ENCODE assay signal across 15 mouse cellular contexts in genomic region chr4:120223108-120223745, GRCm38 (mm10).
DNase-seq lines count a peak whose midpoint lies in the region; ATAC-seq and TF ChIP-seq lines count a peak whose summit lies in the region.
"Had no signal": no experiment of that assay in that cellular context is flagged by ENCODE, and none has a peak within 500 bp of the region (broad histone marks: within the 10 kb centered on the region; RNA-seq: fewer than 3 reads in every experiment).

No protein-coding gene starts in this region.

- no peaks in the 10 kb centered on the region for H3K36me3 ChIP-seq in heart, adult 2 months (ENCODE audit: control insufficient read depth, insufficient read depth, low read length)
- H3K36me3 ChIP-seq in intestine, embryonic 16.5 days (ENCODE audit: control insufficient read depth, insufficient read depth, low read length) = no peaks in the 10 kb centered on the region

- 71% methylated on average over 7 of the region's 7 CpGs for WGBS in heart, adult 2 months
- WGBS in intestine, embryonic 16.5 days = 65% methylated on average over 7 of the region's 7 CpGs

- no peaks in the 10 kb centered on the region for H3K9me3 ChIP-seq in intestine, embryonic 16.5 days (ENCODE audit: control insufficient read depth, low read length)
- H3K9me3 ChIP-seq: megakaryocyte, embryonic 14.5 days had no signal

- no peak overlapping the region for H3K4me3 ChIP-seq in heart, adult 2 months
- no peak overlapping the region for H3K4me3 ChIP-seq in intestine, embryonic 16.5 days (ENCODE audit: low read length)
- H3K4me3 ChIP-seq: megakaryocyte, embryonic 14.5 days had no signal

- no peak overlapping the region for H3K4me2 ChIP-seq in intestine, embryonic 16.5 days (ENCODE audit: low read depth, low read length)

- TF ChIP-seq CTCF in heart, adult 2 months (IDR thresholded peaks at IDR 0.05) = no peak

- no peaks in the 10 kb centered on the region for H3K79me2 ChIP-seq in heart, adult 2 months (replicated peaks; ENCODE audit: control insufficient read depth, insufficient read depth, low read length)

- no peak for TF ChIP-seq POLR2A in heart, adult 2 months (IDR thresholded peaks at IDR 0.05; ENCODE audit: insufficient read depth, low read depth, low read length)

- intact Hi-C loops in heart, adult 2 months (cut with DNase I) = no loop called here

- ATAC-seq in intestine, embryonic 16.5 days = peak; percentile 41
- ATAC-seq: CD4-positive, CD25-positive, alpha-beta regulatory T cell, adult 4 months; liver, postnatal 0 days had no signal

- TF ChIP-seq EP300 in heart, adult 2 months (IDR thresholded peaks at IDR 0.05; ENCODE audit: insufficient read depth, low read depth, low read length) = no peak

- H3K4me1 ChIP-seq in heart, adult 2 months (ENCODE audit: control insufficient read depth, insufficient read depth, low read length) = no peaks in the 10 kb centered on the region
- H3K4me1 ChIP-seq in intestine, embryonic 16.5 days (ENCODE audit: control insufficient read depth, insufficient read depth, low read length) = peaks cover 8% of the 10 kb centered on the region; the same call in 1 of the 2 replicates
- H3K4me1 ChIP-seq: megakaryocyte, embryonic 14.5 days had no signal

- H3K27ac ChIP-seq in heart, adult 2 months = no peak overlapping the region
- H3K27ac ChIP-seq in intestine, embryonic 16.5 days (ENCODE audit: low read length) = no peak overlapping the region
- H3K27ac ChIP-seq: kidney, postnatal 0 days had no signal

- H3K27me3 ChIP-seq in heart, adult 2 months (ENCODE audit: control insufficient read depth, insufficient read depth, low read length) = no peaks in the 10 kb centered on the region
- H3K27me3 ChIP-seq in intestine, embryonic 16.5 days (replicated peaks; ENCODE audit: control insufficient read depth, insufficient read depth, low read length) = no peaks in the 10 kb centered on the region

- no peak overlapping the region for H3K9ac ChIP-seq in heart, adult 2 months (ENCODE audit: low read depth, low read length)
- H3K9ac ChIP-seq in intestine, embryonic 16.5 days (ENCODE audit: low read depth, low read length) = no peak overlapping the region
- H3K9ac ChIP-seq: liver, postnatal 0 days had no signal

- DNase-seq in heart, adult 11 months = peak; percentile 87
- DNase-seq in heart, adult 2 months = no peak
- DNase-seq in retina, postnatal 1 day = peak; percentile 45
- DNase-seq in retina, embryonic 14.5 days (ENCODE audit: low spot score) = no peak
- no peak for DNase-seq in layer of hippocampus, adult 8-10 months (ENCODE audit: low spot score in 2 of 2)
- no peak for DNase-seq in urinary bladder, postnatal 4 days (ENCODE audit: low spot score in 2 of 2)
- no peak for DNase-seq in left cerebral cortex, adult 8-10 months (ENCODE audit: low spot score in 2 of 2)
- DNase-seq: layer of hippocampus, adult 9-11 months; liver, postnatal 0 days; right cerebral cortex, postnatal 14 days; thymus, postnatal 36 days had no signal

Comparison
In these comparisons a context has a peak if more than half of its experiments do, and no peak if none do; other contexts are left out.
1. DNase-seq: peak in heart, adult 11 months (single experiment) and retina, postnatal 1 day (single experiment); none in heart, adult 2 months (0 of 2), retina, embryonic 14.5 days (single experiment), layer of hippocampus, adult 8-10 months (0 of 2), urinary bladder, postnatal 4 days (0 of 2) and left cerebral cortex, adult 8-10 months (0 of 2).